Mouse (Mus musculus) liver, embryonic 12.5 days (tissue): ENCODE data around the gene Bet1. TPM values are rescaled to one million over a fixed set of nuclear protein-coding genes. Genes with fewer than 3 reads are reported as not detected.

Experiments used
- ATAC-seq: fragments of 200-750 bp; cut with Nextera tagmentation; 2 replicates; pipeline ENCODE4 v1.8.0; 2017; ENCODE audit warnings: moderate number of reproducible peaks, mild to moderate bottlenecking, moderate library complexity
- H3K27ac ChIP-seq: fragments of 300-500 bp; sonication (generic); 2 replicates; pipeline ENCODE4 v1.5.1; 2016; ENCODE audit warnings: mild to moderate bottlenecking
- H3K27me3 ChIP-seq: fragments of 300-500 bp; sonication (generic); replicated peaks from 2 replicates; pipeline ENCODE4 v1.6.1; 2016; ENCODE audit warnings: mild to moderate bottlenecking, moderate library complexity
- H3K36me3 ChIP-seq: fragments of 300-500 bp; sonication (generic); 2 replicates; pipeline ENCODE4 v1.6.1; 2016; ENCODE audit warnings: mild to moderate bottlenecking, moderate library complexity
- H3K4me1 ChIP-seq: fragments of 300-500 bp; sonication (generic); 2 replicates; pipeline ENCODE4 v1.6.1; 2016
- H3K4me2 ChIP-seq: fragments of 300-500 bp; sonication (generic); 2 replicates; pipeline ENCODE4 v1.6.1; 2016; ENCODE audit warnings: mild to moderate bottlenecking, moderate library complexity
- H3K4me3 ChIP-seq: fragments of 300-500 bp; sonication (generic); 2 replicates; pipeline ENCODE4 v1.5.1; 2016; ENCODE audit warnings: mild to moderate bottlenecking, moderate library complexity
- H3K9ac ChIP-seq: fragments of 300-500 bp; sonication (generic); 2 replicates; pipeline ENCODE4 v1.6.1; 2016; ENCODE audit warnings: mild to moderate bottlenecking, moderate library complexity
- H3K9me3 ChIP-seq: fragments of 300-500 bp; sonication (generic); replicated peaks from 2 replicates; pipeline ENCODE4 v1.6.1; 2016; ENCODE audit warnings: mild to moderate bottlenecking, moderate library complexity
- whole genome bisulfite sequencing: fragments of 180-500 bp; shearing (Covaris S2); methylation state at CpG from one replicate; pipeline ENCODE4 v1.1.7; 2016; ENCODE audit not compliant: insufficient replicate concordance; 5-methylcytosine and 5-hydroxymethylcytosine counted together
- polyA plus RNA-seq: library from polyadenylated mRNA; unstranded; fragments of >200 nt; fragmentation: Nextera tagmentation; extraction: Ambion mirVana; gene quantifications from 2 replicates; pipeline ENCODE4 v1.2.1, GENCODE M21; 2016

Bet1 gene
- 42.1 and 43.1 TPM in 2 replicates for polyA plus RNA-seq

GRCm38 (mm10) chr6:4086663-4087454 lies at the start of gene Bet1:
TSS of gene Bet1 (minus strand) at chr6:4086972.
- no peaks in the 10 kb centered on the region for H3K27me3 ChIP-seq
- 0 out of 2 replicates have a peak, but pooled peaks cover 3% of the 10 kb centered on the region for H3K36me3 ChIP-seq
- peaks cover 5% of the 10 kb centered on the region; the same call in 1 of the 2 replicates for H3K4me1 ChIP-seq
- H3K4me3 ChIP-seq, result peak within 1 kb of the TSS; percentile 82
- 2% methylated on average over 24 of the region's 24 CpGs for WGBS
- H3K9ac ChIP-seq, result peak within 1 kb of the TSS; percentile 79
- peak within 1 kb of the TSS; percentile 67; the same call in 1 of the 2 replicates for H3K27ac ChIP-seq
- H3K4me2 ChIP-seq, result peak within 1 kb of the TSS; percentile 73
- peak; percentile 99 for ATAC-seq
- no peaks in the 10 kb centered on the region for H3K9me3 ChIP-seq

GRCm38 (mm10) chr6:4132239-4132638 lies 45.5 kb upstream of the Bet1 start:
- H3K36me3 ChIP-seq, result no peaks in the 10 kb centered on the region
- no peaks in the 10 kb centered on the region for H3K27me3 ChIP-seq
- WGBS, result 15% methylated on average over 7 of the region's 7 CpGs
- no peak overlapping the region for H3K27ac ChIP-seq
- no peak overlapping the region for H3K4me3 ChIP-seq
- H3K9me3 ChIP-seq, result no peaks in the 10 kb centered on the region
- H3K9ac ChIP-seq, result no peak overlapping the region
- no peak overlapping the region for H3K4me2 ChIP-seq
- ATAC-seq, result no peak
- no peaks in the 10 kb centered on the region for H3K4me1 ChIP-seq

GRCm38 (mm10) chr6:4131149-4131548 lies 44.4 kb upstream of the Bet1 start:
- H3K4me2 ChIP-seq, result no peak overlapping the region
- 65% methylated on average over 2 of the region's 2 CpGs for WGBS
- no peaks in the 10 kb centered on the region for H3K4me1 ChIP-seq
- no peak for ATAC-seq
- no peak overlapping the region for H3K4me3 ChIP-seq
- no peaks in the 10 kb centered on the region for H3K36me3 ChIP-seq
- no peak overlapping the region for H3K27ac ChIP-seq
- H3K9ac ChIP-seq, result no peak overlapping the region
- H3K9me3 ChIP-seq, result no peaks in the 10 kb centered on the region
- H3K27me3 ChIP-seq, result no peaks in the 10 kb centered on the region

- Histone ChIP-seq H3K4me3 (no peak overlapping the region), H3K4me1 (no peaks in the 10 kb centered on the region), H3K4me2 (no peak overlapping the region), H3K27ac (no peak overlapping the region), H3K27me3 (no peaks in the 10 kb centered on the region), H3K9me3 (no peaks in the 10 kb centered on the region), H3K36me3 (no peaks in the 10 kb centered on the region), H3K9ac (no peak overlapping the region)
- ATAC-seq, result no peak
- 46% methylated on average over 1 of the region's 1 CpGs for WGBS
These were observed 31.8 kb upstream of the Bet1 start for GRCm38 (mm10) chr6:4118611-4119010.

GRCm38 (mm10) chr6:4090423-4090822 lies 3.7 kb upstream of the Bet1 start:
- Histone ChIP-seq H3K27me3 (no peaks in the 10 kb centered on the region), H3K4me2 (no peak overlapping the region), H3K9ac (no peak overlapping the region), H3K9me3 (no peaks in the 10 kb centered on the region), H3K4me1 (peaks cover 5% of the 10 kb centered on the region; the same call in 1 of the 2 replicates), H3K4me3 (no peak overlapping the region), H3K36me3 (no peaks in the 10 kb centered on the region), H3K27ac (no peak overlapping the region)
- no peak for ATAC-seq
- WGBS, result 79% methylated on average over 2 of the region's 2 CpGs

GRCm38 (mm10) chr6:4072281-4072680 lies 14.5 kb downstream of the Bet1 start:
- Histone ChIP-seq H3K4me2 (no peak overlapping the region), H3K9me3 (no peaks in the 10 kb centered on the region), H3K27me3 (no peaks in the 10 kb centered on the region), H3K27ac (no peak overlapping the region), H3K4me3 (no peak overlapping the region), H3K4me1 (no peaks in the 10 kb centered on the region), H3K36me3 (0 out of 2 replicates have a peak, but pooled peaks cover under 1% of the 10 kb centered on the region), H3K9ac (no peak overlapping the region)
- 79% methylated on average over 6 of the region's 6 CpGs for WGBS
- no peak for ATAC-seq

- no peaks in the 10 kb centered on the region for H3K27me3 ChIP-seq
- H3K27ac ChIP-seq, result no peak overlapping the region
- H3K4me1 ChIP-seq, result no peaks in the 10 kb centered on the region
- H3K9ac ChIP-seq, result no peak overlapping the region
- no peak for ATAC-seq
- H3K4me3 ChIP-seq, result no peak overlapping the region
- H3K9me3 ChIP-seq, result no peaks in the 10 kb centered on the region
- H3K36me3 ChIP-seq, result no peaks in the 10 kb centered on the region
- H3K4me2 ChIP-seq, result no peak overlapping the region
These were observed 17.1 kb downstream of the Bet1 start for GRCm38 (mm10) chr6:4069714-4070113.

- no peak overlapping the region for H3K27ac ChIP-seq
- ATAC-seq, result no peak
- 72% methylated on average over 4 of the region's 4 CpGs for WGBS
These were observed 32.4 kb downstream of the Bet1 start for GRCm38 (mm10) chr6:4054387-4054786.

GRCm38 (mm10) chr6:4052843-4053242 lies 33.9 kb downstream of the Bet1 start:
- Histone ChIP-seq H3K27ac (no peak overlapping the region), H3K4me2 (no peak overlapping the region), H3K36me3 (no peaks in the 10 kb centered on the region), H3K4me1 (no peaks in the 10 kb centered on the region), H3K27me3 (no peaks in the 10 kb centered on the region), H3K4me3 (no peak overlapping the region), H3K9ac (no peak overlapping the region), H3K9me3 (no peaks in the 10 kb centered on the region)
- ATAC-seq, result no peak
- WGBS, result 42% methylated on average over 1 of the region's 1 CpGs

More at GRCm38 (mm10) chr6:4054387-4054786, 32.4 kb downstream of the Bet1 start:
- Histone ChIP-seq H3K4me2 (no peak overlapping the region), H3K9me3 (no peaks in the 10 kb centered on the region), H3K36me3 (no peaks in the 10 kb centered on the region), H3K9ac (no peak overlapping the region), H3K27me3 (no peaks in the 10 kb centered on the region), H3K4me3 (no peak overlapping the region), H3K4me1 (no peaks in the 10 kb centered on the region)

- Histone ChIP-seq H3K9me3 (no peaks in the 10 kb centered on the region), H3K4me1 (no peaks in the 10 kb centered on the region), H3K27me3 (no peaks in the 10 kb centered on the region), H3K4me2 (no peak overlapping the region), H3K4me3 (no peak overlapping the region), H3K27ac (no peak overlapping the region), H3K9ac (no peak overlapping the region), H3K36me3 (no peaks in the 10 kb centered on the region)
- WGBS, result 60% methylated on average over 1 of the region's 1 CpGs
- no peak for ATAC-seq
These were observed 39.6 kb downstream of the Bet1 start for GRCm38 (mm10) chr6:4047200-4047599.

GRCm38 (mm10) chr6:4041821-4042220 lies 45.0 kb downstream of the Bet1 start:
- H3K27ac ChIP-seq, result no peak overlapping the region
- no peaks in the 10 kb centered on the region for H3K36me3 ChIP-seq
- H3K27me3 ChIP-seq, result no peaks in the 10 kb centered on the region
- no peak overlapping the region for H3K4me2 ChIP-seq
- no peak for ATAC-seq
- H3K9ac ChIP-seq, result no peak overlapping the region
- no peaks in the 10 kb centered on the region for H3K9me3 ChIP-seq
- H3K4me1 ChIP-seq, result no peaks in the 10 kb centered on the region
- 36% methylated on average over 1 of the region's 1 CpGs for WGBS
- no peak overlapping the region for H3K4me3 ChIP-seq

- Histone ChIP-seq H3K27ac (no peak overlapping the region), H3K9me3 (no peaks in the 10 kb centered on the region), H3K36me3 (no peaks in the 10 kb centered on the region), H3K4me1 (no peaks in the 10 kb centered on the region), H3K4me2 (no peak overlapping the region), H3K9ac (no peak overlapping the region), H3K27me3 (no peaks in the 10 kb centered on the region), H3K4me3 (no peak overlapping the region)
- ATAC-seq, result no peak
- WGBS, result 58% methylated on average over 3 of the region's 3 CpGs
These were observed 55.8 kb downstream of the Bet1 start for GRCm38 (mm10) chr6:4030956-4031355.
